In the genomic region with DNA sequence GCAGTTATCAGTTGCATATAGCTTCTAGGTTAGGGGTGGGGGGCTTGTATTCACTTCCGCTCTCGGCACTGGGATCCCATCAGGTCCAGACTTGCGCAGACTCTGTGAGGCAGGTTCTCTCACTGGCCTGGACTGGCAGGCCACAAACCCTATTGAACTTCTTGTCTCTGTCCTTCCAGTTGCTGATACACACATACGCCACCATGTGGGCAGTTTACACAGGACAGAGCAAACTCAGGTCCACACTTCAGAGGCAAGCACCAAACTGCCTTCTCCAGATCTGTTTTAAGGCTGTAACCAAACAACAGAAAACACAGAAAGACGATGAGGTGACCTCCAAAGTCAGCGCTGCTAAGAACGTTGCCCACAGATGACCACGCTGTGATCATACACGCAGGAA, we compare ENCODE assay signal across 9 mouse cellular contexts.
DNase-seq lines count a peak whose midpoint lies in the region; ATAC-seq and TF ChIP-seq lines count a peak whose summit lies in the region.
"Had no signal": no experiment of that assay in that cellular context is flagged by ENCODE, and none has a peak within 500 bp of the region (broad histone marks: within the 10 kb centered on the region; RNA-seq: fewer than 3 reads in every experiment).

No protein-coding gene starts in this region.

- no peaks in the 10 kb centered on the region for H3K27me3 ChIP-seq in intestine, postnatal 0 days (replicated peaks; ENCODE audit: control insufficient read depth, insufficient read depth, low read length)
- H3K27me3 ChIP-seq in intestine, embryonic 15.5 days (replicated peaks) = no peaks in the 10 kb centered on the region
- no peaks in the 10 kb centered on the region for H3K27me3 ChIP-seq in kidney, postnatal 0 days (ENCODE audit: insufficient read depth, low read length)
- no peaks in the 10 kb centered on the region for H3K27me3 ChIP-seq in hindbrain, embryonic 16.5 days (replicated peaks; ENCODE audit: control insufficient read depth, insufficient read depth, low read length)
- H3K27me3 ChIP-seq: midbrain, embryonic 12.5 days had no signal

- 82% methylated on average over 9 of the region's 9 CpGs for WGBS in intestine, postnatal 0 days
- 82% methylated on average over 9 of the region's 9 CpGs for WGBS in intestine, embryonic 15.5 days
- WGBS in kidney, postnatal 0 days = 86% methylated on average over 9 of the region's 9 CpGs
- 92% methylated on average over 9 of the region's 9 CpGs for WGBS in hindbrain, embryonic 16.5 days

- no peak for ATAC-seq in intestine, postnatal 0 days
- ATAC-seq in intestine, embryonic 15.5 days = no peak
- no peak for ATAC-seq in kidney, postnatal 0 days (replicated peaks; ENCODE audit: low FRiP score, low read depth)
- no peak for ATAC-seq in hindbrain, embryonic 16.5 days
- no peak for ATAC-seq in frontal cortex, adult (ENCODE audit: low TSS enrichment)

- no peak overlapping the region for H3K9ac ChIP-seq in intestine, postnatal 0 days (ENCODE audit: low read depth, low read length)
- no peak overlapping the region for H3K9ac ChIP-seq in intestine, embryonic 15.5 days
- H3K9ac ChIP-seq in kidney, postnatal 0 days (ENCODE audit: low read depth, low read length) = no peak overlapping the region
- no peak overlapping the region for H3K9ac ChIP-seq in hindbrain, embryonic 16.5 days (ENCODE audit: low read depth, low read length)
- H3K9ac ChIP-seq: midbrain, embryonic 12.5 days had no signal

- DNase-seq in B cell, adult 2 months = peak; percentile 6 to 15
- peak; percentile 25 for DNase-seq in adipocyte (ENCODE audit: low spot score)
- DNase-seq in kidney, postnatal 0 days (ENCODE audit: low spot score) = no peak
- DNase-seq in testis, postnatal 10 days (ENCODE audit: low spot score) = peak; percentile 52

- no peak overlapping the region for H3K27ac ChIP-seq in intestine, postnatal 0 days (ENCODE audit: low read depth, low read length)
- H3K27ac ChIP-seq in intestine, embryonic 15.5 days = no peak overlapping the region
- no peak overlapping the region for H3K27ac ChIP-seq in kidney, postnatal 0 days
- no peak overlapping the region for H3K27ac ChIP-seq in hindbrain, embryonic 16.5 days (ENCODE audit: low read depth, low read length)
- H3K27ac ChIP-seq: midbrain, embryonic 12.5 days had no signal

- no peaks in the 10 kb centered on the region for H3K9me3 ChIP-seq in intestine, postnatal 0 days (ENCODE audit: control insufficient read depth)
- no peaks in the 10 kb centered on the region for H3K9me3 ChIP-seq in intestine, embryonic 15.5 days
- H3K9me3 ChIP-seq in kidney, postnatal 0 days (replicated peaks; ENCODE audit: low read length) = no peaks in the 10 kb centered on the region
- no peaks in the 10 kb centered on the region for H3K9me3 ChIP-seq in hindbrain, embryonic 16.5 days (ENCODE audit: control insufficient read depth, low read length)
- H3K9me3 ChIP-seq: midbrain, embryonic 12.5 days had no signal

- peak; percentile 79 for TF ChIP-seq CTCF in intestine, postnatal 0 days (IDR thresholded peaks at IDR 0.05; ENCODE audit: low read depth)
- peak; percentile 59; the same call in 1 of the 2 replicates for TF ChIP-seq CTCF in kidney, postnatal 0 days (IDR thresholded peaks at IDR 0.05; ENCODE audit: low read depth)

- H3K4me2 ChIP-seq in intestine, postnatal 0 days (replicated peaks; ENCODE audit: low read depth) = no peak overlapping the region
- H3K4me2 ChIP-seq in intestine, embryonic 15.5 days (replicated peaks) = no peak overlapping the region
- H3K4me2 ChIP-seq in kidney, postnatal 0 days (ENCODE audit: low read length) = no peak overlapping the region
- H3K4me2 ChIP-seq in hindbrain, embryonic 16.5 days (ENCODE audit: low read length) = no peak overlapping the region
- H3K4me2 ChIP-seq: midbrain, embryonic 12.5 days had no signal

- no peak overlapping the region for H3K4me3 ChIP-seq in intestine, postnatal 0 days (ENCODE audit: low read depth, low read length)
- no peak overlapping the region for H3K4me3 ChIP-seq in intestine, embryonic 15.5 days (replicated peaks)
- no peak overlapping the region for H3K4me3 ChIP-seq in kidney, postnatal 0 days (replicated peaks; ENCODE audit: low read depth, low read length)
- H3K4me3 ChIP-seq in hindbrain, embryonic 16.5 days (ENCODE audit: low read length) = no peak overlapping the region
- H3K4me3 ChIP-seq: midbrain, embryonic 12.5 days had no signal

- no peaks in the 10 kb centered on the region; the same call in 1 of the 2 replicates for H3K4me1 ChIP-seq in intestine, postnatal 0 days (replicated peaks; ENCODE audit: control insufficient read depth, insufficient read depth, low read length)
- H3K4me1 ChIP-seq in intestine, embryonic 15.5 days (replicated peaks) = peaks cover 6% of the 10 kb centered on the region; the same call in 1 of the 2 replicates
- no peaks in the 10 kb centered on the region for H3K4me1 ChIP-seq in kidney, postnatal 0 days (replicated peaks; ENCODE audit: insufficient read depth, low read length)
- no peaks in the 10 kb centered on the region for H3K4me1 ChIP-seq in hindbrain, embryonic 16.5 days (ENCODE audit: control insufficient read depth, insufficient read depth, low read depth, low read length)

- H3K36me3 ChIP-seq in intestine, postnatal 0 days (ENCODE audit: control insufficient read depth, insufficient read depth) = no peaks in the 10 kb centered on the region
- H3K36me3 ChIP-seq in intestine, embryonic 15.5 days = no peaks in the 10 kb centered on the region
- no peaks in the 10 kb centered on the region for H3K36me3 ChIP-seq in kidney, postnatal 0 days (ENCODE audit: insufficient read depth, low read length)
- H3K36me3 ChIP-seq in hindbrain, embryonic 16.5 days (ENCODE audit: control insufficient read depth, insufficient read depth, low read length) = no peaks in the 10 kb centered on the region
- H3K36me3 ChIP-seq: midbrain, embryonic 12.5 days had no signal
